Mouse (Mus musculus): ENCODE results near the gene Got1. TPM values are rescaled to one million over a fixed set of nuclear protein-coding genes. Genes with fewer than 3 reads are reported as not detected.

Got1 gene
- polyA plus RNA-seq, 1 experiment = 528 TPM

DNA sequence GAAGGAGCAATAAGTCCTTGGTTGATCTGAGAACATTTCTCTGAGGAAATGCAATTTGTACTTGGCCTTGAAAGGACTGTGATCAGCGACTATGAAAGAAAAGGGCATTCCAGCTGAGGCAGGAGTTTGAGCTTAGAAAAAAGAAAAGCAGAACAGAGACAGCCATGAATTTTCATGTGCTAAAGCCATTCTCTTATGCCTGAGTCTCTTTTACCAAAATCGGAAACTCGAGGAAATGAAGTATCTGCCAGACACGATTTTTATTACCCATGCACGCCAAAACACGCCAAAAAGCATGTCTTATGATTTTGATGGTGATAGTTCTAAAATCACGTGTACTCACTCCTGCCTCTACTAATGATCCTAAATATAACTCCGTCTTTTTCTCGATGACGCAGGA is 72.8 kb downstream of the Got1 start:
- no peak for DNase-seq
- Histone ChIP-seq H3K27ac (ENCODE audit: insufficient read depth, low read length) (no peak overlapping the region), H3K27me3 (ENCODE audit: control insufficient read depth, insufficient read depth, low read length) (no peaks in the 10 kb centered on the region), H3K4me3 (replicated peaks; ENCODE audit: insufficient read depth, low read depth, low read length) (no peak overlapping the region), H3K4me1 (ENCODE audit: control insufficient read depth, insufficient read depth, low read length) (peaks cover 15% of the 10 kb centered on the region)
- TF ChIP-seq POLR2A (IDR thresholded peaks at IDR 0.05; ENCODE audit: borderline replicate concordance, insufficient read depth, low read length) (no peak), CTCF (IDR thresholded peaks at IDR 0.05; ENCODE audit: borderline replicate concordance, insufficient read depth, low read depth, low read length) (no peak)
- WGBS = 69% methylated on average over 10 of the region's 10 CpGs

Other genes with a start within 250 kb of the Got1 start
- 0.10 and 0.11 TPM in 2 replicates for gene Hpse2, start 136.2 kb downstream of the Got1 start, polyA plus RNA-seq (2012; rRNA removed)
- 80.2 and 86.8 TPM in 2 replicates for gene Cnnm1, start 84.2 kb downstream of the Got1 start, polyA plus RNA-seq (2012; rRNA removed)
- not detected in 2 replicates for gene Nkx2-3, start 87.7 kb upstream of the Got1 start, polyA plus RNA-seq (2012; rRNA removed)
- 109 and 110 TPM in 2 replicates for gene Slc25a28, start 150.3 kb upstream of the Got1 start, polyA plus RNA-seq (2012; rRNA removed)
- 10.8 and 11.7 TPM in 2 replicates for gene Entpd7, start 165.1 kb upstream of the Got1 start, polyA plus RNA-seq (2012; rRNA removed)
- gene Cutc, start 228.4 kb upstream of the Got1 start, polyA plus RNA-seq (2012; rRNA removed) = 9.1 and 9.3 TPM in 2 replicates
- gene Cox15, start 228.4 kb upstream of the Got1 start, polyA plus RNA-seq (2012; rRNA removed) = 19.1 and 20.2 TPM in 2 replicates

Data from cerebellum, adult 2 months (tissue).